Mouse (Mus musculus) heart, embryonic 13.5 days (tissue): Measurements from ENCODE around the gene Nupr1l. TPM values are rescaled to one million over a fixed set of nuclear protein-coding genes. Genes with fewer than 3 reads are reported as not detected.
"Not testable (repeated sequence)": the region's sequence is repeated elsewhere in the genome, so short reads cannot be mapped to it uniquely, and the experiment has no call there.

ENCODE experiments used
- ATAC-seq: fragments of 200-750 bp; cut with Nextera tagmentation; 2 replicates; pipeline ENCODE4 v1.8.0; 2017; ENCODE audit warnings: moderate TSS enrichment; ENCODE audit not compliant: insufficient number of reproducible peaks, low FRiP score, low TSS enrichment; ENCODE audit errors: extremely low read depth
- H3K27ac ChIP-seq: fragments of 300-500 bp; sonication (generic); replicated peaks from 2 replicates; pipeline ENCODE4 v1.5.1; 2015; ENCODE audit warnings: moderate library complexity, mild to moderate bottlenecking, inconsistent platforms
- H3K27me3 ChIP-seq: fragments of 300-500 bp; sonication (generic); replicated peaks from 2 replicates; pipeline ENCODE4 v1.6.1; 2015; ENCODE audit warnings: mild to moderate bottlenecking, inconsistent platforms
- H3K36me3 ChIP-seq: fragments of 300-500 bp; sonication (generic); 2 replicates; pipeline ENCODE4 v1.6.1; 2015; ENCODE audit warnings: mild to moderate bottlenecking, inconsistent platforms
- H3K4me1 ChIP-seq: fragments of 300-500 bp; sonication (generic); 2 replicates; pipeline ENCODE4 v1.6.1; 2015; ENCODE audit warnings: inconsistent platforms
- H3K4me2 ChIP-seq: fragments of 300-500 bp; sonication (generic); 2 replicates; pipeline ENCODE4 v1.6.1; 2015; ENCODE audit warnings: inconsistent platforms, mild to moderate bottlenecking, moderate library complexity
- H3K4me3 ChIP-seq: fragments of 300-500 bp; sonication (generic); 2 replicates; pipeline ENCODE4 v1.5.1; 2015; ENCODE audit warnings: moderate library complexity, mild to moderate bottlenecking, inconsistent platforms
- H3K9ac ChIP-seq: fragments of 300-500 bp; sonication (generic); 2 replicates; pipeline ENCODE4 v1.6.1; 2015; ENCODE audit warnings: inconsistent platforms, mild to moderate bottlenecking, moderate library complexity
- H3K9me3 ChIP-seq: fragments of 300-500 bp; sonication (generic); 2 replicates; pipeline ENCODE4 v1.6.1; 2016; ENCODE audit warnings: inconsistent platforms
- WGBS: fragments of 180-500 bp; shearing (Covaris S2); methylation state at CpG from one replicate; pipeline ENCODE4 v1.1.7; 2015; ENCODE audit warnings: mixed read lengths; 5-methylcytosine and 5-hydroxymethylcytosine counted together
- polyA plus RNA-seq: library from polyadenylated mRNA; unstranded; fragments of >200 nt; fragmentation: Nextera tagmentation; extraction: Ambion mirVana; gene quantifications from 2 replicates; pipeline ENCODE4 v1.2.1, GENCODE M21; 2015

Gene Nupr1l
- polyA plus RNA-seq, 1 experiment from 2014 or later, result 1.6 TPM

- H3K4me1 ChIP-seq, result peaks cover 20% of the 10 kb centered on the region
- H3K36me3 ChIP-seq, result peaks cover 35% of the 10 kb centered on the region
- no peak for ATAC-seq
- H3K4me2 ChIP-seq, result peak overlapping the region; percentile 95
- peak overlapping the region; percentile 87 for H3K9ac ChIP-seq
- peak overlapping the region; percentile 95 for H3K27ac ChIP-seq
- H3K27me3 ChIP-seq, result no peaks in the 10 kb centered on the region
- H3K4me3 ChIP-seq, result peak overlapping the region; percentile 69
- no peaks in the 10 kb centered on the region for H3K9me3 ChIP-seq
- 23% methylated on average over 10 of the region's 10 CpGs for WGBS
Observed at GRCm38 (mm10) chr5:129886271-129886670, 22.1 kb upstream of the Nupr1l start.

- Histone ChIP-seq H3K4me2 (peak within 1 kb of the TSS; percentile 95), H3K4me3 (peak within 1 kb of the TSS; percentile 69), H3K4me1 (peaks cover 20% of the 10 kb centered on the region), H3K9ac (peak within 1 kb of the TSS; percentile 87), H3K9me3 (no peaks in the 10 kb centered on the region), H3K27me3 (no peaks in the 10 kb centered on the region), H3K36me3 (peaks cover 27% of the 10 kb centered on the region), H3K27ac (peak within 1 kb of the TSS; percentile 95)
- ATAC-seq, result peak; percentile 98
- under 1% methylated on average over 46 of the region's 46 CpGs for WGBS
Observed at GRCm38 (mm10) chr5:129886911-129887636, 21.3 kb upstream of the Nupr1l start, which contains the start of gene Chchd2. Gene Chchd2, minus strand, starts transcription at chr5:129887470.

GRCm38 (mm10) chr5:129890390-129890789, 17.9 kb upstream of the Nupr1l start:
- WGBS, result 72% methylated on average over 6 of the region's 7 CpGs
- not testable (repeated sequence) for ATAC-seq
- H3K4me1 ChIP-seq, result peaks cover 15% of the 10 kb centered on the region

GRCm38 (mm10) chr5:129895198-129896088, 12.9 kb upstream of the Nupr1l start, which contains the start of gene Zbed5:
Gene Zbed5, plus strand, starts transcription at chr5:129895723.
- peaks cover 11% of the 10 kb centered on the region for H3K4me1 ChIP-seq
- peak within 1 kb of the TSS; percentile 83 for H3K9ac ChIP-seq
- H3K4me3 ChIP-seq, result peak within 1 kb of the TSS; percentile 74
- no peaks in the 10 kb centered on the region for H3K27me3 ChIP-seq
- no peaks in the 10 kb centered on the region for H3K36me3 ChIP-seq
- no peak within 1 kb of the TSS for H3K27ac ChIP-seq
- WGBS, result 3% methylated on average over 44 of the region's 44 CpGs
- no peaks in the 10 kb centered on the region for H3K9me3 ChIP-seq
- ATAC-seq, result peak; percentile 90
- peak within 1 kb of the TSS; percentile 92 for H3K4me2 ChIP-seq

More at GRCm38 (mm10) chr5:129890390-129890789, 17.9 kb upstream of the Nupr1l start:
- H3K4me2 ChIP-seq, H3K4me3 ChIP-seq, H3K27ac ChIP-seq, H3K36me3 ChIP-seq, H3K27me3 ChIP-seq, H3K9ac ChIP-seq, H3K9me3 ChIP-seq: not testable (repeated sequence)

GRCm38 (mm10) chr5:129898449-129898848, 9.9 kb upstream of the Nupr1l start, which contains the start of gene Phkg1:
Gene Phkg1, minus strand, starts transcription at chr5:129898549.
- Histone ChIP-seq H3K36me3 (peaks cover 20% of the 10 kb centered on the region), H3K9me3 (no peaks in the 10 kb centered on the region), H3K27ac (no peak within 1 kb of the TSS), H3K27me3 (no peaks in the 10 kb centered on the region), H3K4me3 (no peak within 1 kb of the TSS), H3K9ac (no peak within 1 kb of the TSS), H3K4me1 (peaks cover 11% of the 10 kb centered on the region), H3K4me2 (no peak within 1 kb of the TSS)
- ATAC-seq, result no peak
- WGBS, result 85% methylated on average over 1 of the region's 1 CpGs

GRCm38 (mm10) chr5:129907775-129908174, 565 bp upstream of the Nupr1l start:
- H3K4me1 ChIP-seq, result peaks cover 10% of the 10 kb centered on the region; the same call in 1 of the 2 replicates
- peaks cover 6% of the 10 kb centered on the region for H3K36me3 ChIP-seq
- peak overlapping the region; percentile 91 for H3K4me2 ChIP-seq
- H3K27ac ChIP-seq, result no peak overlapping the region
- no peaks in the 10 kb centered on the region for H3K9me3 ChIP-seq
- ATAC-seq, result no peak
- peak overlapping the region; percentile 69 for H3K4me3 ChIP-seq
- H3K27me3 ChIP-seq, result no peaks in the 10 kb centered on the region
- 22% methylated on average over 4 of the region's 4 CpGs for WGBS
- peak overlapping the region; percentile 89 for H3K9ac ChIP-seq

GRCm38 (mm10) chr5:129909147-129909546, 807 bp downstream of the Nupr1l start:
- no peak overlapping the region for H3K27ac ChIP-seq
- no peak overlapping the region; the same call in 1 of the 2 replicates for H3K9ac ChIP-seq
- 73% methylated on average over 9 of the region's 9 CpGs for WGBS
- H3K4me2 ChIP-seq, result peak overlapping the region; percentile 91
- H3K27me3 ChIP-seq, result no peaks in the 10 kb centered on the region
- ATAC-seq, result no peak
- peak overlapping the region; percentile 69 for H3K4me3 ChIP-seq
- no peaks in the 10 kb centered on the region for H3K9me3 ChIP-seq
- H3K4me1 ChIP-seq, result peaks cover 10% of the 10 kb centered on the region; the same call in 1 of the 2 replicates
- H3K36me3 ChIP-seq, result no peaks in the 10 kb centered on the region

GRCm38 (mm10) chr5:129909591-129909990, 1.3 kb downstream of the Nupr1l start:
- Histone ChIP-seq H3K27ac (no peak overlapping the region), H3K27me3 (no peaks in the 10 kb centered on the region), H3K9me3 (no peaks in the 10 kb centered on the region), H3K4me3 (no peak overlapping the region), H3K4me1 (peaks cover 10% of the 10 kb centered on the region; the same call in 1 of the 2 replicates), H3K9ac (no peak overlapping the region), H3K4me2 (peak overlapping the region; percentile 91), H3K36me3 (no peaks in the 10 kb centered on the region)
- ATAC-seq, result no peak
- 75% methylated on average over 7 of the region's 7 CpGs for WGBS

- Histone ChIP-seq H3K27me3 (no peaks in the 10 kb centered on the region), H3K9me3 (no peaks in the 10 kb centered on the region), H3K27ac (no peak overlapping the region), H3K4me2 (no peak overlapping the region), H3K9ac (no peak overlapping the region), H3K36me3 (no peaks in the 10 kb centered on the region), H3K4me3 (no peak overlapping the region), H3K4me1 (peaks cover 3% of the 10 kb centered on the region; the same call in 1 of the 2 replicates)
- ATAC-seq, result no peak
- 34% methylated on average over 2 of the region's 2 CpGs for WGBS
Observed at GRCm38 (mm10) chr5:129914024-129914423, 5.7 kb downstream of the Nupr1l start.

- not testable (repeated sequence) for H3K9me3 ChIP-seq, H3K4me2 ChIP-seq, H3K36me3 ChIP-seq, H3K4me1 ChIP-seq, H3K27me3 ChIP-seq, H3K4me3 ChIP-seq, ATAC-seq, H3K27ac ChIP-seq, H3K9ac ChIP-seq
- 76% methylated on average over 11 of the region's 11 CpGs for WGBS
Observed at GRCm38 (mm10) chr5:129915491-129915890, 7.2 kb downstream of the Nupr1l start.

- Histone ChIP-seq H3K36me3 (no peaks in the 10 kb centered on the region), H3K27ac (no peak overlapping the region), H3K9me3 (no peaks in the 10 kb centered on the region), H3K9ac (no peak overlapping the region), H3K27me3 (no peaks in the 10 kb centered on the region), H3K4me1 (no peaks in the 10 kb centered on the region), H3K4me2 (no peak overlapping the region), H3K4me3 (no peak overlapping the region)
- 80% methylated on average over 24 of the region's 24 CpGs for WGBS
- no peak for ATAC-seq
Observed at GRCm38 (mm10) chr5:129918065-129918651, 9.8 kb downstream of the Nupr1l start.
